Mouse (Mus musculus) heart, adult 2 months (tissue): ENCODE results near the gene Msantd1.

Experiments
- CTCF ChIP-seq: fragments of 200-600 bp; IDR thresholded peaks from 2 replicates; pipeline ENCODE4 v1.8.1; 2022; ENCODE audit warnings: antibody characterized with exemption, mild to moderate bottlenecking, moderate library complexity
- EP300 ChIP-seq: fragments of 200-500 bp; IDR thresholded peaks from 2 replicates; pipeline ENCODE4 v1.6.1; 2011; ENCODE audit warnings: low read depth, low read length, control low read depth; ENCODE audit not compliant: insufficient read depth

GRCm38 (mm10) chr5:34956151-34956550 lies 48.3 kb downstream of the Msantd1 start:
- no peak for TF ChIP-seq EP300
- TF ChIP-seq CTCF: no peak
